ENCODE assay signal across 7 mouse cellular contexts in genomic region chr7:73391002-73391517, GRCm38 (mm10). TPM values are rescaled to one million over a fixed set of nuclear protein-coding genes. Genes with fewer than 3 reads are reported as not detected.
DNase-seq lines count a peak whose midpoint lies in the region; ATAC-seq and TF ChIP-seq lines count a peak whose summit lies in the region.

No protein-coding gene starts in this region.

- DNase-seq in adrenal gland, postnatal 36 days = peak; percentile 94 to 96
- DNase-seq in embryo, embryonic 11.5 days (ENCODE audit: low read depth, low spot score) = peak; percentile 80
- DNase-seq in gastrocnemius, postnatal 4 days (ENCODE audit: low spot score in 2 of 2) = peak; percentile 94 to 95
- DNase-seq in midbrain, embryonic 14.5 days = peak; percentile 89
- DNase-seq in stomach, postnatal 0 days (ENCODE audit: low spot score) = peak; percentile 93

- peak; percentile 93 for ATAC-seq in intestine, embryonic 16.5 days
- ATAC-seq in limb, embryonic 12.5 days (ENCODE audit: insufficient number of reproducible peaks, insufficient read depth, low FRiP score, low TSS enrichment, low read depth) = peak; percentile 72
- peak; percentile 75 for ATAC-seq in midbrain, embryonic 14.5 days (ENCODE audit: low FRiP score, low TSS enrichment)
- peak; percentile 91 for ATAC-seq in stomach, postnatal 0 days (ENCODE audit: low FRiP score, low TSS enrichment)

- whole genome bisulfite sequencing in intestine, embryonic 16.5 days = under 1% methylated on average over 28 of the region's 42 CpGs
- under 1% methylated on average over 22 of the region's 42 CpGs for WGBS in limb, embryonic 12.5 days
- WGBS in midbrain, embryonic 14.5 days = under 1% methylated on average over 36 of the region's 42 CpGs
- WGBS in stomach, postnatal 0 days = under 1% methylated on average over 30 of the region's 42 CpGs

- H3K27ac ChIP-seq in intestine, embryonic 16.5 days (ENCODE audit: low read length) = peak overlapping the region; percentile 69
- peak overlapping the region; percentile 99 for H3K27ac ChIP-seq in limb, embryonic 12.5 days
- H3K27ac ChIP-seq in midbrain, embryonic 14.5 days (replicated peaks; ENCODE audit: low read depth, low read length) = peak overlapping the region; percentile 89
- H3K27ac ChIP-seq in stomach, postnatal 0 days (replicated peaks) = peak overlapping the region; percentile 93

- H3K27me3 ChIP-seq in intestine, embryonic 16.5 days (replicated peaks; ENCODE audit: control insufficient read depth, insufficient read depth, low read length) = peaks cover 6% of the 10 kb centered on the region; the same call in 1 of the 2 replicates
- H3K27me3 ChIP-seq in limb, embryonic 12.5 days = no peaks in the 10 kb centered on the region
- no peaks in the 10 kb centered on the region for H3K27me3 ChIP-seq in midbrain, embryonic 14.5 days (ENCODE audit: control insufficient read depth, insufficient read depth, low read length)
- no peaks in the 10 kb centered on the region for H3K27me3 ChIP-seq in stomach, postnatal 0 days (ENCODE audit: control insufficient read depth, insufficient read depth, low read length)

- H3K4me3 ChIP-seq in intestine, embryonic 16.5 days (ENCODE audit: low read length) = peak overlapping the region; percentile 69
- H3K4me3 ChIP-seq in limb, embryonic 12.5 days (replicated peaks) = peak overlapping the region; percentile 88
- peak overlapping the region; percentile 64 for H3K4me3 ChIP-seq in midbrain, embryonic 14.5 days (replicated peaks; ENCODE audit: low read depth, low read length)
- peak overlapping the region; percentile 76 for H3K4me3 ChIP-seq in stomach, postnatal 0 days (ENCODE audit: low read depth, low read length)

- TF ChIP-seq CTCF in stomach, postnatal 0 days (IDR thresholded peaks at IDR 0.05; ENCODE audit: low read depth) = no peak

- H3K9me3 ChIP-seq in intestine, embryonic 16.5 days (ENCODE audit: control insufficient read depth, low read length) = no peaks in the 10 kb centered on the region
- no peaks in the 10 kb centered on the region for H3K9me3 ChIP-seq in limb, embryonic 12.5 days
- H3K9me3 ChIP-seq in midbrain, embryonic 14.5 days (ENCODE audit: control insufficient read depth, low read length) = no peaks in the 10 kb centered on the region
- no peaks in the 10 kb centered on the region for H3K9me3 ChIP-seq in stomach, postnatal 0 days (ENCODE audit: control insufficient read depth, low read length)

- peak overlapping the region; percentile 87 for H3K4me2 ChIP-seq in intestine, embryonic 16.5 days (ENCODE audit: low read depth, low read length)
- H3K4me2 ChIP-seq in limb, embryonic 12.5 days = peak overlapping the region; percentile 79
- peak overlapping the region; percentile 94 for H3K4me2 ChIP-seq in midbrain, embryonic 14.5 days (ENCODE audit: low read length)
- H3K4me2 ChIP-seq in stomach, postnatal 0 days (replicated peaks; ENCODE audit: low read depth) = peak overlapping the region; percentile 91

- H3K9ac ChIP-seq in intestine, embryonic 16.5 days (ENCODE audit: low read depth, low read length) = peak overlapping the region; percentile 81
- peak overlapping the region; percentile 90 for H3K9ac ChIP-seq in limb, embryonic 12.5 days (replicated peaks)
- peak overlapping the region; percentile 88 for H3K9ac ChIP-seq in midbrain, embryonic 14.5 days (replicated peaks; ENCODE audit: low read length)
- peak overlapping the region; percentile 85 for H3K9ac ChIP-seq in stomach, postnatal 0 days (ENCODE audit: low read length)

- peaks cover 19% of the 10 kb centered on the region for H3K4me1 ChIP-seq in intestine, embryonic 16.5 days (ENCODE audit: control insufficient read depth, insufficient read depth, low read length)
- H3K4me1 ChIP-seq in limb, embryonic 12.5 days (replicated peaks) = peaks cover 48% of the 10 kb centered on the region
- H3K4me1 ChIP-seq in midbrain, embryonic 14.5 days (ENCODE audit: control insufficient read depth, insufficient read depth, low read length) = peaks cover 70% of the 10 kb centered on the region
- H3K4me1 ChIP-seq in stomach, postnatal 0 days (replicated peaks; ENCODE audit: control insufficient read depth, insufficient read depth) = peaks cover 6% of the 10 kb centered on the region; the same call in 1 of the 2 replicates

- TF ChIP-seq EP300 in stomach, postnatal 0 days (optimal IDR thresholded peaks at IDR 0.05) = no peak

- no peaks in the 10 kb centered on the region for H3K36me3 ChIP-seq in intestine, embryonic 16.5 days (ENCODE audit: control insufficient read depth, insufficient read depth, low read length)
- H3K36me3 ChIP-seq in limb, embryonic 12.5 days = peaks cover 10% of the 10 kb centered on the region; the same call in 1 of the 2 replicates
- H3K36me3 ChIP-seq in midbrain, embryonic 14.5 days (ENCODE audit: control insufficient read depth, insufficient read depth, low read length) = peaks cover 2% of the 10 kb centered on the region; the same call in 1 of the 2 replicates
- peaks cover 4% of the 10 kb centered on the region for H3K36me3 ChIP-seq in stomach, postnatal 0 days (ENCODE audit: control insufficient read depth, insufficient read depth, low read length)

RNA-seq across cellular contexts. Expression of gene Rgma, which starts 15.8 kb away (rescaled TPM):
- total RNA-seq in adrenal gland, postnatal 36 days (2021) = 10 to 100 TPM; 10.9 to 13.7 TPM
- total RNA-seq in gastrocnemius, postnatal 4 days (2021) = 10 to 100 TPM; 94.6 to 97.6 TPM
- 5.3 and 5.8 TPM in 2 replicates for polyA plus RNA-seq in intestine, embryonic 16.5 days (2015; fragmentation: Nextera tagmentation; extraction: Ambion mirVana)
- 24.1 and 26.7 TPM in 2 replicates for polyA plus RNA-seq in limb, embryonic 12.5 days (2016; fragmentation: Nextera tagmentation; extraction: Ambion mirVana)
- polyA plus RNA-seq in midbrain, embryonic 14.5 days (2014; fragmentation: Nextera tagmentation; extraction: Ambion mirVana) = 46.4 and 59.4 TPM in 2 replicates
- 4.5 and 5.7 TPM in 2 replicates for polyA plus RNA-seq in stomach, postnatal 0 days (2015; fragmentation: Nextera tagmentation; extraction: Ambion mirVana)

Comparison
In these comparisons a context has a peak if more than half of its experiments do, and no peak if none do; other contexts are left out.
1. Peak in every context shown above with its lines: DNase-seq, ATAC-seq, H3K4me3 ChIP-seq and H3K27ac ChIP-seq.